Mouse (Mus musculus): ENCODE results near the gene Ptk6. TPM values are rescaled to one million over a fixed set of nuclear protein-coding genes. Genes with fewer than 3 reads are reported as not detected.

The Ptk6 gene
- total RNA-seq, 1 experiment from 2014 or later: 0.12 TPM

DNA sequence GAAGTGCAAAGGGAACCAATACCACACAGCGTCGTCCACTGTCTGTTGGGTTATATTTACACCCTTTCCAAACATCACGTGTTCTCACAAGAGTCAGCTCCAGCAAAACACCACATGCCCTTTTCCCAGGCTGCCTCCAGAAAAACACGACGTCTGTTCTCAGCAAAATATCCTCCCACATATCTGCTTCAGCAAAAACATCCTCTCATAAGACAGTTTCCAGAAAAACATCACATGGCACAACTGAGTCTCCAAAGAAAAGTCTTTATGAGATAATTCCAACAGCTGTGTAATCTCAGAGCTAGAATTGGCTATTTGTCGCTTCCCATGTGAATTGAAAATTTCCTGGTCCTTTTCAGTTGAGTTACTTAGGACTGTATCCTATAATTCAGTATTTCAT, 21.7 kb downstream of the Ptk6 start:
- no peak for ATAC-seq (ENCODE audit: extremely low read depth, insufficient number of reproducible peaks, low FRiP score, poor library complexity, severe bottlenecking)

DNA sequence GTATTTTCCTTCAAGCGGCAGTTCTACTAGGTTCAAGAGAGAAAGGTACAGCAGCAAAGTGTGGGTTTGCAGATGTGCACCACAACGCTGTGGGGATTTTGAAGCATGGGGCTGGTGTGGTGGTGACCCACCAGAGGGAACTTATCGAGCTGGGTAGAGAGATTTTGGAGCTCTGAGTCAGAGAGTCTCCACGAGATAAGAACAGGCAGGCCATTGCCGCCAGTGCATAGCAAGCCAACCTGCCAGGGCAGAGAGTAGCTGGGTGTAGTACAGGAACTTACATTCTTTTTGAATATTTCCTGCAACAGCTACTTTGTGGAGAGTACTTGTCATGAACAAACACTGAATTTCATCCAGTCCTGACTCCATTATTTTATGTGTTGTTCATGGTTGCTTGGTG, 24.1 kb downstream of the Ptk6 start:
- no peak for ATAC-seq (ENCODE audit: extremely low read depth, insufficient number of reproducible peaks, low FRiP score, poor library complexity, severe bottlenecking)

DNA sequence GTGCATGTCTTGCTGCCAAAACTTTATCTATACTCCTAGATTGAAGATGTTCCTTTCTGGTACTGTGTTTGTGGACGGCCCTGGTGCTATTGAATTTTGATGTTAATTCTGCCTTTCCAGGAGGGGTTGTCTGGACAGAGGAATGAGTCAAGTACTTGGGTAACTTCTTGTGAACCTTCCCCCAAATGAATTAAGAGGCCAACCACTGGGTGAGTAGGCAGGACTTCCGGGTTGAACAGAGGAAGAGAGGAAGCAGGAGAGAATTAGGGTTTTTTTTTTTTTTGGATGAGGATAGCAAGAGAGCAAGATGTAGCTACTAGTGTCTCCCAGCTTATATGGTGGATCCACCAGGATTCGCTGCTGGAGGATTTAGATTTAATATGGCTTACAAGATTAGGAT, 24.6 kb downstream of the Ptk6 start:
- ATAC-seq (ENCODE audit: extremely low read depth, insufficient number of reproducible peaks, low FRiP score, poor library complexity, severe bottlenecking): no peak

DNA sequence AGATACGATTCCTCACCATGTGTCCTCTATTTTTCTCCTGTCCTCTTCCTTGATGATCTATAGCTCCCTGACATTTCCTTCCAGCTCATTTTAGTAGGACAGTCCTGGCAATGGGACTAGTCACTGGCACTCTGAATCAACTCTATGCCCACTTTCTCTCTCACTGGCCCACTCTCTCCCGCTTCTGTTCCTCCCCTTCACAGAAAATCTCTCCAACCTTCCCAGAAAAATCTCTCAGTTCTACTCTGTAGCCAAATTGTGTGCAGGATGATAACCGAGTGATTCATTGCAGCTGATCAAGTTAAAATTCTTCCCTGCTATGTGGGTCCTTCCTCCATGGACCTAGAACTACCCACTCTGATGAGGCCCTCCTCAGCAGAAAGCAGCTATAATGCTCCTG, 27.9 kb downstream of the Ptk6 start:
- ATAC-seq (ENCODE audit: extremely low read depth, insufficient number of reproducible peaks, low FRiP score, poor library complexity, severe bottlenecking): no peak

DNA sequence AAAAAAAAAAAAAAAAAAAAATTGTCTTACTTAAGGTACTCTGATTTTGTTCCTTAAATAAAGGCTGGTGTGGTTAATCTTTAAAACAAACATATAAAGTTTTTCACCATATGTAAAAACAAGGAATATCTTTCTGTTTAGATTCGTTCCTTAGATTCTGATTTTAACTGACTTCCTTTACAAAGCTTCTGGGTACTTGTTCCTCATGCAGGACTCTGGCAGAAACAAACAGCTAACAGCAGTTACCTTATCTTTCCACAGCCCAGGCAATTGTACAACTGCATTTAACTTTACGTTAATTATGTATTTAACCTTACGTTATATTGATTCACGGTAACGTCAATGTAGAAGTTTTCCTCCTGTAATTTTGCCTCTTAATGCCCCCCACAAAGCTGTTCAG, 36.1 kb downstream of the Ptk6 start:
- no peak for ATAC-seq (ENCODE audit: extremely low read depth, insufficient number of reproducible peaks, low FRiP score, poor library complexity, severe bottlenecking)

DNA sequence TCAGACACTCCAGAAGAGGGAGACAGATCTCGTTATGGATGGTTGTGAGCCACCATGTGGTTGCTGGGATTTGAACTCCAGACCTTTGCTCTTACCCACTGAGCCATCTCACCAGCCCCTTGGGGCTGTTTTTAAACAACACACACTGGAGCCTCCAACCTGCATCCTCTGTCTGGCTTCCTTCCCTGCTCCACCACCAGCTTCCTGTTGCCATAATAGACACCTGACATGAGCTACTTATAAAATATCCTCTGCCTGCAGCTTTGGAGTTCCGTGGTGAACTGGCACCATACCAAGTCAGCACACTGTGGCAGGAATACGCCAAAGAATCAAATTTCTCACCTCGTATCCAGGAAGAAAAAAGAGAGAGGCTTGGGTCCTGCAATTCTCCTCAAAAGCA, 41.8 kb downstream of the Ptk6 start:
- ATAC-seq (ENCODE audit: extremely low read depth, insufficient number of reproducible peaks, low FRiP score, poor library complexity, severe bottlenecking): no peak

DNA sequence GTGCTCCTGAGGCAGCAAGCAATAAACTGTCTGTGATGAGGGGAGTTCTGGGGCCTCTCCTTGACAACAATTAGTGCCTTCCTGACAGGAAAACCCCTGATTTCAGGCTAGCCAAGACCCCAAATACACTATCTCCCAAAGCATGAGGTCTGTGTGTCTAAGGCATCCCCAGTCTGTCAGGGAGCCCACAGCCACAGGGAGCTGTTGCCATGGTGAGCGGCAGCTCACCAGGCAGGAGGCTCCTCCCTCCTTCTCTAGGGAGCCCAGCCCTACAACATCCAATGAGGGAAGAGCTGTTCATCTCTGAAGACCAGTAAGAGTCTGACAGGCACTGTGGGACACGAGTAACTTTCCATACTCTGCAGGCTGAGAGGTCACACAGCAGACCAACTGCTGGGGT, 42.8 kb downstream of the Ptk6 start:
- no peak for ATAC-seq (ENCODE audit: extremely low read depth, insufficient number of reproducible peaks, low FRiP score, poor library complexity, severe bottlenecking)

DNA sequence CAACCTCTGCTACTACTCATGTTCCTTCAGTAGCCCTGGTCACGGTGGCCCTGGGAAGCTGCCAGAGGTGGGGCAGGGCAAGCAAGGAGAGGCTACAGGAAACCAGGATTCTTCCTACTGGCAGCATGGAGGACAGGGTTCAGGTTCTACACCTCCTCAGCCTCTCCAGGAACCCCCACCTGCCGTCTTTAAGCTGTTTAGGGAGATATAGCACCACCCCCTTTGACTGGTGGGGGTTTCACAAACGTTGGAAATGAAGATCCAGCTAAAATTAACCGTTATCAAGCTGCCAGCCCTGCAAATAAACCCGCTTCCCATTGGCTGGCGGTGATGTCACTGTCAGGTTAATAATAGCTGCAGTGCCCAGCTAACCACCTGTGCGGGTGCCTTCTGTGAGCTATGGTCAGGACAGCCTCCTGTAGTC, 43.5 kb downstream of the Ptk6 start:
- no peak for ATAC-seq (ENCODE audit: extremely low read depth, insufficient number of reproducible peaks, low FRiP score, poor library complexity, severe bottlenecking)

DNA sequence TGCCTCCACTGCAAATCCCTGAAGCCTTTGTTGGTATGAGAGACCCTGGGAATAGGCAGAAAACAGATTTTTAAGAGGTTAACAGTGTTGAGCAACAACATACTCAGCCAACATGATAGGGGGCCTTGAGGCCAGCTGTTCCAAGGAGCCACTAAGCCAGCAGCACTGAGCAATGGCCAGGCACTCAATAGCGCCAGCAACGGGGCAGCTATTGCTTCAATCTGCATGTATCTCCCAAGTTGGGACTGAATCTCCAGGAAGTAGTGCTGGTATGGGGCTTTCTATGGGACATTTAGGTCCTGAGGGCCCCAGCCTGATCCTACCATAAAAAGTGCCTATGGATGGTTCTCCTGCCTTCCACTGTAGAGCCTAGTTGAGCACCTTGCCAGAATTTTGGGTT, 44.1 kb downstream of the Ptk6 start:
- ATAC-seq (ENCODE audit: extremely low read depth, insufficient number of reproducible peaks, low FRiP score, poor library complexity, severe bottlenecking): no peak

DNA sequence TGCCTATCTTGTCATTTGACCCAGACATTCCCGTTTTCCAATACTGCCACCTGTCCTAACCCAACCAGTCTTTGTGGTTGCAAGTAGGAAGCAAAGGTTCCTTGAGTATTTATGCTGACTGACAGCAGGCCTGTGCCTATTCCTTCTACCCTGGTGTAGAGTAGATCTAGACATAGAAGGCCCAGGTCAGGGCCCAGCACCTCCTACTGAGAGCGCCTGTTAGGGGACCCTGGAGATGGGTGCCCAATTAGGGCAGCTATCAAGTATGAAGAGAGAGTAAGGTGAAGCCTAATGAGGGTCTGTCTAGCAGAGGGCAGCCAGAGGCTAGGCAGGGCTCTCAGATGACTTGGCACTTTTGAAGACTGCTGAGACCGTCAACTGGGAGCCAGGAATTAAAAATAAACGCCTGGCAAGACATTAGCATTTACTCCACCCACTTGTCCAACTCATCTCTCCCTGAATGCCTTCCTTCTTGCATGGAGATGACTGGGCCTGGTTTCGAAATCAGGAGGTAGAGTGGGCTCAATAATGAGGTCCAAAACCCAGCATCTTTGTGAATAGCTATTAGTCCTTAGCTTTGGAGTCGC, 44.8 kb downstream of the Ptk6 start:
- no peak for ATAC-seq (ENCODE audit: extremely low read depth, insufficient number of reproducible peaks, low FRiP score, poor library complexity, severe bottlenecking)

DNA sequence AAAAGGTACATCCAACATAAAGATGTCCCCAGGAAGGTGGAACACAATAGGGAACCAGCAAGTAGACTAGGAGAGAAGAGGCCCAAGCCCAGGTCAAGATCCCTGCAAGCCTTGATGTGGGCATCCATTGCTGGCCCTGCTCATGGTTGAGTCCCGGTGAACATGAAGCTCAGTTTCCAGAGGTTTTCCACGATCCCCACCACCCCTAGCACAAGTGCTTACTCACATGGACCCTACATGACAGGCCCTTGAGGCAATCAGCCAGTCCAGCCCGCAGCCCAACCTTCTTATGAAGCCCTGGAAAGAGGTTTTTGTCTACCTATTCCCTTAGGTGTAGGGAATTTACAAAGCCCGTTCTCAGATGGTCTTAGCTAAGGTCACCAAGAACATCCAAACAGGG, 45.4 kb downstream of the Ptk6 start:
- ATAC-seq (ENCODE audit: extremely low read depth, insufficient number of reproducible peaks, low FRiP score, poor library complexity, severe bottlenecking): no peak

DNA sequence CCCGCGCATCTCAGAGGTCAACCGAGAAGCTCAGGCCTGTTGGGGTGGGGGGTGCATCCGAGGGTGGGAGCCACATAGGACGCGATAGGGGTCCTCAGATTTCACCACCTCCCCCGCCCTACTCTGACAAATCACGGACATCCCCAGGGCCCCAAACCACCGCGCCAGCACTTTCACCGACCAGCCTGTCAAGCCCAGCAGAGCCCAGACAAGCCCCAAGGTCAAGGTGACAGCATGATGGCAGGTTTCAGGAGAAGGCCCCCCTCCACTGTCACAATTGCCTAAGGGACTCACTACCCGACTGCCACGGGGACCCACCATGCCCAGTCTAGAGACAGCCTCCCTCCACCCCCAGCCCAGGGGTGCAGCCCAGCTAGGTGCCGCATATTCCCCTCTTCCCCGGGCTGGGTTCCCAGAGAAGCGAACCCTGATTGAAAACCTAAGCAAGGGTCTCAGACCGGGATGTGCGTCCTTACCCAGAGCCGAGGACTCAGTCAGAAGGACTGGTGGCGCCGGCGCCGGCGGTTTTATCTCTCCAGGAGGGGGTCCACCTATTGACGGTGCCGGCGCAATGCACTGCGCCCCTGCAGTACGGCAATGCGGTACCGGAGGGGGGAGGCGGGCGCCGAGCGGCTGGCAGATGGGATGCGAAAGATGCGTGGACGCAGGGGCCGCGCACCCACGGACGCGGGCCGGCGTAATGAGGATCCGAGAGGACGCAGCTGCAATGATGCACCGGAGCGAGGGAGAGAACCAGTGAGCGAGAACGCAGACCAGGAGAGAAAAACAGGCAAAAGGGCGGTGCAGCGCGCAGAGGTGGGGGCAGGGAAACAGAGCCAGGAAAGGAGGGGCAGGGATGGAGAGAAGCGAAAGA, 46.1 kb downstream of the Ptk6 start, which contains the start of gene Eef1a2:
Gene Eef1a2, minus strand, starts transcription at position 767 of the 874 bp plus-strand sequence.
- no peak for ATAC-seq (ENCODE audit: extremely low read depth, insufficient number of reproducible peaks, low FRiP score, poor library complexity, severe bottlenecking)

DNA sequence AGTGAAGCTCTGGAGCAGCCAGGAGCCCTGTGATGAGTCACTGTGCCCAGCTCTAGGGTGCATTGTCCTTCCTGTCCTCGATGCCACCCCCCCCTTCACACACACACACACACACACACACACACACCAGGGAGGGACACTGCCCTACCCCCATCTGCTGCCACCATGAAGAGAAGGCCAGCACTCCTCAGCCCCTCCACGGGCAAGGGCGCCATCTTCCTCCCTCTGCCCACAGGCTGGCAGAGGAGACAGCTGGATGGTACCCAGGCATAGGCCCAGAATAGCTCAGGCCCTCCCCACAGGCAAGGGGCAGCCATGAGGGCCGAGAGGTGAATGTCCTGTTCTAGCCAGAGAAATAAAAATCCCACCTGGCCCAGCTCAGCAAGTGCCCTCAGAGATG, 46.8 kb downstream of the Ptk6 start:
- no peak for ATAC-seq (ENCODE audit: extremely low read depth, insufficient number of reproducible peaks, low FRiP score, poor library complexity, severe bottlenecking)

DNA sequence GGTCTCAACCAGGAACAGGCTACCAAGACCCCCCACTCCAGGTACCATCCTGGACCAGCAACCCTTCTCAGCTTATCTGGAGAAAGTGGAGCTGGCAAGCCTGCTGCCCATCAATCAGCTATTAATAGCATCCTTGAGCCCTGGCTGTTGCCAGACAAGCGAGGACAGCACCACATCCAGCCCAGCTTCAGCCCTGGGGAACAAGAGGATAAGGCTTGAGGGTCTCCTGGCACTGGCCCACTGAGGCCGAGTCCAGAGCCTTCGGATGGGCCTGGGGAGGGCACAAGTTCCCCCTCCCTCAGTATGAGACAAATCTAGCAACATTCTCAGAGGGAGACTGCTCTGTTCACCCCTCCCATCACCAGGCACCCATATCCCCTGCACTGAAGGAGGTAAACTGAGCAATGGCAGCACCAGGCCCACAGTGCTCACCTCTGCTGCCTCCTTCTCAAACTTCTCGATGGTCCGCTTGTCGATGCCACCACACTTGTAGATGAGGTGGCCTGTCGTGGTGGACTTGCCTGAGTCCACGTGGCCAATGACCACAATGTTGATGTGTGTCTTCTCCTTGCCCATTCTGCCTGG, 47.7 kb downstream of the Ptk6 start:
- ATAC-seq (ENCODE audit: extremely low read depth, insufficient number of reproducible peaks, low FRiP score, poor library complexity, severe bottlenecking): no peak

DNA sequence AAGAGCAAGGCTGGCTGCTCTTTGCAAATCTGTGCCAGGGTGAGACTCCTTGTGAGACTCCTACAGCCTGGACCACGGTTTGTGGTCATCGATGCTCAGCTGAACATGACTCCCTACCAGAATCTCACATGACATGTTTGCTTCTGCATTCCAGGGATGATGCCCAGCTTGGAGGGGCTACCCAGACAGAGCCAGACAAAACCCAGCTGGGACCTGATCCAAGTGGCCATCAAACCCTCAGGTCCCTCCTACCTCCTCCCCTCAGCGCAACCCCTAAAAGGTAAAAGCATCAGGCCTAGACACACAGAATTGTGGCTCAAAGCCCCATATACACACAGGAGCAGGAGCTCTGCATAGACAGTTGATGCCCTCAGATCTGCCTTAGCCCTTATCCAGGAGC, 48.2 kb downstream of the Ptk6 start:
- ATAC-seq (ENCODE audit: extremely low read depth, insufficient number of reproducible peaks, low FRiP score, poor library complexity, severe bottlenecking): no peak

DNA sequence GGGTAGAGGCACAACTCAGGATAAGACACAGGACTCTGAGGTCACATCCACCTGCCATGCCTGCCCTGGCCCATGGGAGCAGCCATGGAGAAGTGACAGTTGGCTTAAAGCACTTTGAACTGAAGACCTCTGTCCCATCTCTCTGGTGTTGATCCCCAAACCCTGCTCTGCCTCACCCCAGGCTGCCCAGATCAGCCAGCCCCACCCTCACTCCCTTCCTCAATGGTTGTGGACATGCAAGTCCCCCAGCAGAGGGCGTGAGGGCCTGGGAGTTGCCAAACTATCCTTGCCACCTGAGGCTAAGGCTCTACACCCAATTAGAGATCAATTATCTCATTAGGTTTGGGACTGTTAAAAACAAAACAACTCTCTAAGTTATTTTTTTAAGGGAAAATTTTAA, 48.8 kb downstream of the Ptk6 start:
- ATAC-seq (ENCODE audit: extremely low read depth, insufficient number of reproducible peaks, low FRiP score, poor library complexity, severe bottlenecking): no peak

DNA sequence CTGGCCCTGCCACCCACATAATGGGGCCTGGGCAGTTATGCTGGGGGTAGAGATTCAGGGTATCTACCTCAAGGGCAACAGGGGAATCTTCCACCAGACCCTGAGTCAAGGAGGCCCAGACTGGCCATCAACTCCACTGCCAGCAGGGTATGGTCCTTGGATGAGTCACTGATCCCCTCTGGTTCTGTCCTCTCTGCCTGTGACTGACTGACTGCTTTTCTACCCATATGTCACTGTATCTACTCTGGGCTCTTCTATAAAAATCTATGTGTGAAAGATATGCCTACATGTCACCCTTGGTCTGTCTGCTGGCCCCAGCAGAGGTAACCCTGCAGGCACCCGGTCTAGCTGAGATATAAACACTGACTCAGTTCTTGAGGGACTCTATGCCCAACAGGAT, 49.5 kb downstream of the Ptk6 start:
- no peak for ATAC-seq (ENCODE audit: extremely low read depth, insufficient number of reproducible peaks, low FRiP score, poor library complexity, severe bottlenecking)

DNA sequence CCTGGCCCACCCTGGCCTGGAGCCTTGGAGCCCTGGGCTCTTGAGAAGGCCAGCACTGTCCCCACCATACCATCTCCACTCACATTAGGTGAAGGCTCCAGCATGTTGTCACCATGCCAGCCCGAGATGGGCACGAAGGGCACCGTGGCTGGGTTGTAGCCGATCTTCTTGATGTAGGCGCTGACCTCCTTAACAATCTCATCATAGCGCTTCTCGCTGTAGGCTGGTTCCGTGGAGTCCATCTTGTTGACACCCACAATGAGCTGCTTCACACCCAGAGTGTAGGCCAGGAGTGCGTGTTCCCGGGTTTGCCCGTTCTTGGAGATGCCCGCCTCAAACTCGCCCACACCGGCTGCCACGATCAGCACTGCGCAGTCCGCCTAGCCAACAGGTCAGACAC, 49.9 kb downstream of the Ptk6 start:
- ATAC-seq (ENCODE audit: extremely low read depth, insufficient number of reproducible peaks, low FRiP score, poor library complexity, severe bottlenecking): no peak

DNA sequence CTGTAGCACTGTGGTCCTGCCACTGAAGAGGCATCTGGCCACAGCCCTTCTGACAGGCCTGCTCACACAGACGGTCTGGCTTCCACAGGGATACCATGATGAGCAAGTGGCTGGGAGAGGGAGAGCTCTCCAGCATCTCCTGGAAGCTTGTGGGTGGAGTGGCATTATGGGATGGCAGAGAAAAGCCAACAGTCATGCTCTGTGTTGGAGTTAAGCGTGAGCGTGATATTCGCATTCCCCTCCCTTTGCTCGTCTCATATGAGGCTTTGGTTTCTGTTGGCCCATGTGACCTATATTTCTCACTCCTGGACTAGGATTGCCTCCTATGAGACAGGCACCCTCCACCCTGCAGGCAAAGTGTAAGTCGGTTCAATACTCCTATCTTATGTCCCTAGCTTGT, 52.3 kb downstream of the Ptk6 start:
- ATAC-seq (ENCODE audit: extremely low read depth, insufficient number of reproducible peaks, low FRiP score, poor library complexity, severe bottlenecking): no peak

DNA sequence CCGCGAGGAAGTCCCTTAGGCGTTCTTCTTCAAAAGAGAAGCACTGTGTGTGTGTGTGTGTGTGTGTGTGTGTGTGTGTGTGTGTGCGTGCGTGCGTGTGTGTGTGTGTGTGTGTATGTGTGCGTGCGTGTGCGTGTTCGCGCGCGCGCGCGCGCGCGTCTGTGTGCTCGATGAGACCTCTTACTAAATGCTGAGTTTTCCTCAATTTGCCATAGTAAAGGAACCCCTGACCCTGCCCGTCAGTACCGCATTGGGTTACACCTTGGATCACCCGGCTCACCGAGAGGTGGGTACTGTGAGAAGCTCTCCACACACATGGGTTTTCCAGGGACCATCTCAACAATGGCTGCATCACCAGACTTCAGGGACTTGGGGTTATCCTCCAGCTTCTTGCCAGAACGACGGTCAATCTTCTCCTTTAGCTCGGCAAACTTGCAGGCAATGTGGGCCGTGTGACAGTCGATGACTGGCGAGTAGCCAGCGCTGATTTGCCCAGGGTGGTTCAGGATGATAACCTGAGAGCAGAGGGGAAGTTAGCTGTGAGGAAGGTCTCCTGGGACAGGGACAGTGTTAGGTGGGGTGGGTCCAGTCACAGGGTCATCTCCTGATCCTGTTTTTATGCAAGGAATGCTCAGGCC, 54.2 kb downstream of the Ptk6 start:
- no peak for ATAC-seq (ENCODE audit: extremely low read depth, insufficient number of reproducible peaks, low FRiP score, poor library complexity, severe bottlenecking)

Measured in neutrophil, adult 5-6 weeks (primary cell).